Mouse (Mus musculus) limb, embryonic 11.5 days (tissue): ENCODE data around the gene Uqcrfs1. TPM values are rescaled to one million over a fixed set of nuclear protein-coding genes. Genes with fewer than 3 reads are reported as not detected.

ENCODE experiments used
- ATAC-seq: fragments of 200-750 bp; cut with Nextera tagmentation; 2 replicates; pipeline ENCODE4 v1.8.0; 2017; ENCODE audit warnings: low read depth; ENCODE audit not compliant: insufficient number of reproducible peaks, low FRiP score, low TSS enrichment
- DNase-seq: peaks from one replicate; pipeline ENCODE4 v3.0.0-alpha.2; 2015; ENCODE audit warnings: low spot score
- H3K27ac ChIP-seq: fragments of 300-500 bp; sonication (generic); replicated peaks from 2 replicates; pipeline ENCODE4 v1.5.1; 2014; ENCODE audit warnings: low read depth, mild to moderate bottlenecking, low read length
- H3K27me3 ChIP-seq: fragments of 300-500 bp; sonication (generic); 2 replicates; pipeline ENCODE4 v1.6.1; 2014; ENCODE audit warnings: mild to moderate bottlenecking, low read length, mixed read lengths; ENCODE audit not compliant: control insufficient read depth, insufficient read depth
- H3K36me3 ChIP-seq: fragments of 300-500 bp; sonication (generic); 2 replicates; pipeline ENCODE4 v1.6.1; 2014; ENCODE audit warnings: mild to moderate bottlenecking, low read length, moderate library complexity, mixed read lengths; ENCODE audit not compliant: control insufficient read depth, insufficient read depth
- H3K4me1 ChIP-seq: fragments of 300-500 bp; sonication (generic); 2 replicates; pipeline ENCODE4 v1.6.1; 2014; ENCODE audit warnings: low read length, mixed read lengths; ENCODE audit not compliant: control insufficient read depth, insufficient read depth
- H3K4me2 ChIP-seq: fragments of 300-500 bp; sonication (generic); 2 replicates; pipeline ENCODE4 v1.6.1; 2014; ENCODE audit warnings: low read depth, mild to moderate bottlenecking, moderate library complexity; ENCODE audit not compliant: severe bottlenecking
- H3K4me3 ChIP-seq: fragments of 300-500 bp; sonication (generic); 2 replicates; pipeline ENCODE4 v1.5.1; 2014; ENCODE audit warnings: low read depth, low read length
- H3K9ac ChIP-seq: fragments of 300-500 bp; sonication (generic); 2 replicates; pipeline ENCODE4 v1.6.1; 2014; ENCODE audit warnings: mild to moderate bottlenecking, low read length
- H3K9me3 ChIP-seq: fragments of 300-500 bp; sonication (generic); 2 replicates; pipeline ENCODE4 v1.6.1; 2016; ENCODE audit warnings: low read length; ENCODE audit not compliant: control insufficient read depth
- WGBS: fragments of 180-500 bp; shearing (Covaris S2); extraction: QIAGEN DNeasy Blood & Tissue Kit; methylation state at CpG from one replicate; pipeline ENCODE4 v1.1.7; 2014; 5-methylcytosine and 5-hydroxymethylcytosine counted together
- polyA plus RNA-seq: library from polyadenylated mRNA; unstranded; fragments of >200 nt; fragmentation: Nextera tagmentation; extraction: Ambion mirVana; gene quantifications from 2 replicates; pipeline ENCODE4 v1.2.1, GENCODE M21; 2014

The Uqcrfs1 gene
- polyA plus RNA-seq, 1 experiment from 2014 or later = 235 TPM

DNA sequence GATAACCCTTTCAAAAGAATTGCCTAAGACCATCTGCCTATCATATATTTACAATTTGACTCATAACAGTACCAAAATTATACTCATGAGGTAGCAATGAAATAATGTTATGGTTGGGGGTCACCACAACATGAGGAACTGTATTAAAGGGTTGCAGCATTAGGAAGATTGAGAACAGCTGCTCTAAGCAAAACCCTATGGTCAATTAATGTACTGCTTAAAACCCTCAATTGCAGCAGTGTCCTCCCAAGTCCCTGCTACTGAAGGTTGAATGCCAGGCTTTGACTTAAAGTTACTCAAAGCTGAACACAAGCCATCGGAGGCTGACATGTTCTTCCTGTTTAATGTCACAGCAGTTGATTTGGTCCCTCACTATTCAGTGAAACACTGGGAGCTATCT is 15.4 kb upstream of the Uqcrfs1 start:
- Histone ChIP-seq H3K4me3 (no peak overlapping the region), H3K4me2 (no peak overlapping the region), H3K27me3 (no peaks in the 10 kb centered on the region), H3K36me3 (no peaks in the 10 kb centered on the region), H3K4me1 (no peaks in the 10 kb centered on the region), H3K9me3 (no peaks in the 10 kb centered on the region), H3K27ac (no peak overlapping the region), H3K9ac (no peak overlapping the region)
- ATAC-seq (no peak), DNase-seq (no peak)
- WGBS = 74% methylated on average over 1 of the region's 1 CpGs

DNA sequence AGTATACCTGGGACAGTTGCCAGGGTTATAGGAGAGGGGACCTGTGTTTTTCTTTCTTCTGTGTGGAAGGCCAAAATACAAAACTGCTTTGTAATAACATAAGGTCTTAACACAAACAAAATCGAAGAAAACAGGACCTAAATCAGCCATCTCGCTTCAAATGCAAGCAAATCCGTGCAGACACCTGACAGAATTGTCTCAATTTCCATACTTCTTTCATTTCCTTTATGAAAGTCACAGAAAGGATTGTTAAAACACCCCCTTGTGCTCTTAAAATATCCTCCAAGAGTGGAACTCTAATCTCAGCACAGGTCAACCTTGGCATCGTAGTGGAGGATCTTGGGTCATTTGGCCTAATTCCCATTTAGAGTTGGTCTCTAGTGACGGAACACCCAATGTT is 14.9 kb upstream of the Uqcrfs1 start:
- Histone ChIP-seq H3K4me2 (no peak overlapping the region), H3K9ac (no peak overlapping the region), H3K36me3 (no peaks in the 10 kb centered on the region), H3K9me3 (no peaks in the 10 kb centered on the region), H3K27ac (no peak overlapping the region), H3K27me3 (no peaks in the 10 kb centered on the region), H3K4me3 (no peak overlapping the region), H3K4me1 (no peaks in the 10 kb centered on the region)
- no peak for DNase-seq
- ATAC-seq = no peak
- 90% methylated on average over 5 of the region's 5 CpGs for WGBS

DNA sequence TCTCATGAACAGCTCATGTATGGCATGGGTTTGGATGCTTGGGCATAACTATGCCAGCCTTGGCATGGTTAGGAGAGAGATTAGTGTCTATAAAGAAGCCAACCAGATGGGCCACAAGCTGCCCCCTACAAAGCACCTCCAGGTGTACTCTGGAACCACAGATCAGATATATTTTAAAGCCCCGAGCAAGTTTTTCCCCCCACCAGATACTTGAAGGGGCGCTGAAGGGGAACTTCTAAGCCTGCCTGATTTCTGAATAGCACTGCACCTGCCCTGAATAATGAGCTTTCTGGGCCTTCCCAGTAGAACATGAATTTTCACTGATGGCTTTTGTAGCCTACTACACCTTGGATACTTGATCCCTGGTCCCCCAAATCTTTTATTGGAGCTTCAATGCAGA is 12.6 kb upstream of the Uqcrfs1 start:
- no peak for DNase-seq
- WGBS = 74% methylated on average over 2 of the region's 2 CpGs
- ATAC-seq = no peak

DNA sequence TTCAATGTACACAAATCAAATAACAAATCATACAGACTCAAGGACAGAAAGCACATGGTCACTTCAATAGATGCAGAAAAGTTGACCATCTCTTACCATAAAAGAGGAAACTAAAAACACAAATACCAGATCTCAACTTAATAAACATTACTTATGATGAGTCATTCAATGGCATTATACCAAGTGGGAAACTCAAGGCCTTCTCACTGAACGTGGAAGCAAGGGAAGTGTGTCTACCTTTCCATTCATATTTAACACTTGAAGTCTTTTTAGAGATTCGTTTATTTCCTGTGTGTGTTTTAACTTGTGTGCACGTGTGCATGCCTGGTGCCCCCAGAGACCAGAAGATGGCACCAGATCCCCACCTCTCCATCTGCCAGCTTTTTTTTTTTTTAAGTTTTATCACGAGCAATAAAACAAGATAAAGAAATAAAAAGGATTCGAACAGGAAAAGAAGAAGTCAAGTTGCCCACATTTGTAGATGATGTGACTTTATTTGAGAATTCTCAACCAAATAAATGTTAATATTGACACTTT is 8.0 kb upstream of the Uqcrfs1 start:
- Histone ChIP-seq H3K36me3 (no peaks in the 10 kb centered on the region), H3K27me3 (no peaks in the 10 kb centered on the region), H3K4me1 (no peaks in the 10 kb centered on the region), H3K27ac (no peak overlapping the region), H3K4me3 (no peak overlapping the region), H3K4me2 (no peak overlapping the region), H3K9ac (no peak overlapping the region), H3K9me3 (no peaks in the 10 kb centered on the region)
- ATAC-seq = no peak
- 48% methylated on average over 5 of the region's 5 CpGs for WGBS
- DNase-seq = no peak

More for the DNA sequence above, 12.6 kb upstream of the Uqcrfs1 start:
- H3K9ac ChIP-seq = no peak overlapping the region
- no peaks in the 10 kb centered on the region for H3K36me3 ChIP-seq
- H3K4me2 ChIP-seq = no peak overlapping the region
- H3K9me3 ChIP-seq = no peaks in the 10 kb centered on the region
- H3K4me3 ChIP-seq = no peak overlapping the region
- H3K4me1 ChIP-seq = no peaks in the 10 kb centered on the region
- no peaks in the 10 kb centered on the region for H3K27me3 ChIP-seq
- H3K27ac ChIP-seq = no peak overlapping the region

DNA sequence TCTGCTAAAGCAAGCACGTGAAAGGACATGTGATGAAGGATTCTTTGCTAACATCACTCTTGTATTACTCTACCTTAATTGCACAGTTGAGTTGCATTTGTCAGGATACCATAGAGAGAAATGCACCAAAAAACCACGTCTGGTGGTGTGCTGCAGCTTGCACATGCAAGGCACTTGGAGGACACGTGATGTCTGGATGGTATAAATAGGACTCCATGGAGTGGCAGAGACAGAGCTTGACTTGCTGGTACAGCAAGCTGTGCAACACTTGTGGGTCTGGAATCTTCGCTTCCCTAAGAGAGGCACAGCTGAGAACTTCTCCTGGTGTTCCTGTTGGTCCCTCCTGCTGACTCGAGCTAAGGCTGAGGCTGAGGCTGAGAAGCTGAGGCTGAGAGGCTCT is 4.2 kb upstream of the Uqcrfs1 start:
- WGBS = 83% methylated on average over 5 of the region's 5 CpGs

DNA sequence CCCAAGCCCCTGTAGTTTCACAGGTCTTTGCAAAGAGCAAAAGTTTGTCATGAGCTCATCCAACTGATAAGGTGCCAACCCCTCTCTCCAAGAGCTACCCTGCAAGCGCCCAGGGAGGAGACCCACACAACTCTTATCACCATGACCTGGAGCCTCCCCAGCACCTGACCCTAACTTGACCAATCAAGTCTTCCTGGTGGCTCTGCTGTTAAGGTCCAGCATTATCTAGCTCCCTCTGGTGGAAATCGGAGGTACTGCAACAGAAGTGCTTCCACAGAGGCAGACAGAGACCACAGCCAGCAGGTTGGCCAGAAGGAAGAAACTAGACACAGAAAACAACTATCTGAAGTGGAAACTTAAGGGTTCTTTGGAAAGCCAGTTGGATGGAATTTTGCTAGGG is 3.7 kb upstream of the Uqcrfs1 start:
- Histone ChIP-seq H3K4me2 (no peak overlapping the region), H3K4me3 (no peak overlapping the region), H3K9me3 (no peaks in the 10 kb centered on the region), H3K9ac (no peak overlapping the region), H3K27me3 (no peaks in the 10 kb centered on the region), H3K4me1 (peaks cover 6% of the 10 kb centered on the region; the same call in 1 of the 2 replicates), H3K27ac (no peak overlapping the region), H3K36me3 (no peaks in the 10 kb centered on the region)
- ATAC-seq (no peak), DNase-seq (peak; percentile 91)
- WGBS = 22% methylated on average over 2 of the region's 2 CpGs

More for the DNA sequence above, 4.2 kb upstream of the Uqcrfs1 start:
- Histone ChIP-seq H3K9ac (no peak overlapping the region), H3K27me3 (no peaks in the 10 kb centered on the region), H3K9me3 (no peaks in the 10 kb centered on the region), H3K4me3 (no peak overlapping the region), H3K27ac (no peak overlapping the region), H3K36me3 (no peaks in the 10 kb centered on the region), H3K4me2 (no peak overlapping the region), H3K4me1 (peaks cover under 1% of the 10 kb centered on the region; the same call in 1 of the 2 replicates)
- DNase-seq (peak; percentile 19), ATAC-seq (no peak)

DNA sequence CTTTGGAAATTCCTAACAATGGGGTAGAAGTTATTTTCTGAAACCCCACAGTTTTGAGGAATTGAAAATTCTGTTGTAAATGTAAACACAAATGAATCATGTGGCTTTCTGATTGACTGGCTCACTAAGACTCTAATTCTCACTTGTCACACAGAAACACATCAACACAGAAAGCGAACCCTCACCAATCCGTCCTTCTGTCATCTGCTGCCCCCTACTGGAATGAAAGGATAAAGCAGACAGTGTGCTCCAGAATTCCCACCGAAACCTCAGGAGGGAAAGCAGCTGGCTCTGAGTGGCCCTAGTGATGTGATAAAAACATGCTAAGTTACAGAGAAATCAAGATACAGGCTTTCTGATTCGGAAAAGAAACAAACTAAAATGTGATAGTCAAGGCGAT is 14.4 kb downstream of the Uqcrfs1 start:
- Histone ChIP-seq H3K9ac (no peak overlapping the region), H3K4me1 (no peaks in the 10 kb centered on the region), H3K9me3 (no peaks in the 10 kb centered on the region), H3K27me3 (no peaks in the 10 kb centered on the region), H3K4me3 (no peak overlapping the region), H3K36me3 (no peaks in the 10 kb centered on the region), H3K27ac (no peak overlapping the region), H3K4me2 (no peak overlapping the region)
- DNase-seq = peak; percentile 77
- ATAC-seq = no peak
- 11% methylated on average over 5 of the region's 5 CpGs for WGBS

DNA sequence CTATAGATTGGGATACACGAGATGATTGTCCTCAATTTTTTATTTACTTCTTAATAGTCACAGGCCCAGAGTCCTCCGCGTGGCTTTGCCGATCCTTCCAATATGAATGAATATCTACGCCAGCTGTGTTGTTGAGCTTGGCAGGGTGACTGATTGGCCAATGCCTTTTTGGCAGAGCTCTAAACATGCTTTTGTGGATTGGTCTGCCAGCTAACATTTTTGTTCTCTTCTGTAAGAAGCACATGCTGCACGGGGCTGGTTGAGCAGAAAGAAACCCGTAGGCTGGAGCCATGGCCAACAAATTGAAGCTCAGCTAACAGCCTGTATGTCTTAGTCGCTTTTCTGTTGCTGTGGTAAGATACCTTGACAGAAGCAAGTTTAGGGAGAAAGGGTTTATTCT is 20.2 kb downstream of the Uqcrfs1 start:
- DNase-seq (no peak), ATAC-seq (no peak)
- 89% methylated on average over 8 of the region's 8 CpGs for WGBS
- H3K4me3 ChIP-seq = no peak overlapping the region
- H3K27me3 ChIP-seq = no peaks in the 10 kb centered on the region
- H3K9me3 ChIP-seq = no peaks in the 10 kb centered on the region
- no peak overlapping the region for H3K27ac ChIP-seq
- no peak overlapping the region for H3K9ac ChIP-seq
- no peaks in the 10 kb centered on the region for H3K4me1 ChIP-seq
- no peak overlapping the region for H3K4me2 ChIP-seq
- H3K36me3 ChIP-seq = no peaks in the 10 kb centered on the region

DNA sequence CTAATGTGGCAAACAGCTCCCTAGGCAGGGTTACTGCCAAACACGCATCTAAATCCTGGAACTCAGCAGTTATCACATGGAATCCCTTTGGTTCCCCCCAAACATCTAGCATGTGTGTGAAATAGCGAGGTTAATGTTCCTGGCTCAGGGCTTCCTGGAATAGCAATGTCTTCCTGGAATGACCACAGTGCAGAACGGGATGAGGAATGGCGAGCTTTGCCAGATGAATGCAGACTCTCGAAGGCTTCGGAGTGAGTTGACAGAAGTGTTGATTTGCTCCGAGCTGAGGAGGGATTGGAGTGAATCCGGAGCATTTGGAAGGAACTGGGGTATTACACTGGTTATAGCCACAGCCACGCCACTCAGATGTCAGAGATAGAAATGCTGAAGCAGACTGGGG is 21.2 kb downstream of the Uqcrfs1 start:
- H3K27ac ChIP-seq = no peak overlapping the region
- H3K4me3 ChIP-seq = no peak overlapping the region
- DNase-seq (no peak), ATAC-seq (no peak)
- H3K4me1 ChIP-seq = no peaks in the 10 kb centered on the region
- 88% methylated on average over 9 of the region's 9 CpGs for WGBS
- H3K9me3 ChIP-seq = no peaks in the 10 kb centered on the region
- H3K36me3 ChIP-seq = no peaks in the 10 kb centered on the region
- no peak overlapping the region for H3K9ac ChIP-seq
- H3K4me2 ChIP-seq = no peak overlapping the region
- no peaks in the 10 kb centered on the region for H3K27me3 ChIP-seq
